Mouse (Mus musculus) myocyte (in vitro differentiated cells): ENCODE measurements around the gene Rnf43.

Experiments used
- CEBPB ChIP-seq: IDR thresholded peaks from 2 replicates; pipeline ENCODE4 v1.6.1; 2011; ENCODE audit warnings: mild to moderate bottlenecking, moderate library complexity; ENCODE audit not compliant: poor library complexity, insufficient read depth, severe bottlenecking
- E2F4 ChIP-seq: IDR thresholded peaks from one replicate; pipeline ENCODE4 v1.6.1; 2011; ENCODE audit warnings: mild to moderate bottlenecking, control low read depth, moderate library complexity; ENCODE audit not compliant: insufficient read depth
- MAX ChIP-seq: IDR thresholded peaks from one replicate; pipeline ENCODE4 v1.6.1; 2011; ENCODE audit warnings: low read depth, mild to moderate bottlenecking, control low read depth
- MYOD1 ChIP-seq, 3 experiments: IDR thresholded peaks; one replicate each; pipeline ENCODE4 v1.6.1; 2011; ENCODE audit warnings: control low read depth in 2 of 3, low read depth in 2 of 3, mild to moderate bottlenecking in 2 of 3, moderate library complexity in 1 of 3; ENCODE audit not compliant: insufficient read length in 2 of 3, control insufficient read depth in 1 of 3
- MYOG ChIP-seq, 3 experiments: IDR thresholded peaks; one replicate each; pipeline ENCODE4 v1.6.1; 2011; ENCODE audit warnings: control low read depth in 2 of 3, low read depth in 2 of 3, mild to moderate bottlenecking in 2 of 3; ENCODE audit not compliant: insufficient read length in 2 of 3, control insufficient read depth in 1 of 3, insufficient read depth in 1 of 3
- POLR2A ChIP-seq: IDR thresholded peaks from one replicate; pipeline ENCODE4 v1.6.1; 2011; ENCODE audit warnings: low read depth, mild to moderate bottlenecking, control low read depth, moderate library complexity; ENCODE audit not compliant: insufficient read length
- POLR2AphosphoS2 ChIP-seq: IDR thresholded peaks from one replicate; pipeline ENCODE4 v1.6.1; 2011; ENCODE audit warnings: low read depth, control low read depth; ENCODE audit not compliant: insufficient read length
- REST ChIP-seq: IDR thresholded peaks from one replicate; pipeline ENCODE4 v1.6.1; 2011; ENCODE audit warnings: mild to moderate bottlenecking, control low read depth, moderate library complexity; ENCODE audit not compliant: insufficient read depth, insufficient read length
- SRF ChIP-seq: IDR thresholded peaks from one replicate; pipeline ENCODE4 v1.6.1; 2011; ENCODE audit warnings: low read depth; ENCODE audit not compliant: control insufficient read depth, insufficient read length
- TCF12 ChIP-seq: IDR thresholded peaks from one replicate; pipeline ENCODE4 v1.6.1; 2011; ENCODE audit warnings: mild to moderate bottlenecking, control low read depth; ENCODE audit not compliant: poor library complexity, insufficient read depth, severe bottlenecking
- TCF3 ChIP-seq: IDR thresholded peaks from one replicate; pipeline ENCODE4 v1.6.1; 2011; ENCODE audit warnings: low read depth, control low read depth; ENCODE audit not compliant: insufficient read length
- USF1 ChIP-seq: IDR thresholded peaks from one replicate; pipeline ENCODE4 v1.6.1; 2011; ENCODE audit warnings: low read depth, mild to moderate bottlenecking, control low read depth, moderate library complexity

GRCm38 (mm10) chr11:87753891-87754501 lies 91.5 kb downstream of the Rnf43 start:
- TF ChIP-seq POLR2A (no peak), CEBPB (no peak), POLR2AphosphoS2 (no peak), E2F4 (no peak), MAX (no peak), MYOG (IDR thresholded peaks at IDR 0.05; ENCODE audit: control insufficient read depth in 1 of 3, insufficient read depth in 1 of 3, insufficient read length in 2 of 3, low read depth in 2 of 3) (no peak), REST (no peak), TCF12 (no peak), USF1 (no peak), MYOD1 (IDR thresholded peaks at IDR 0.05; ENCODE audit: control insufficient read depth in 1 of 3, insufficient read length in 2 of 3, low read depth in 2 of 3) (no peak), TCF3 (no peak), SRF (no peak)
